Mouse (Mus musculus) heart, adult 18-20 months (tissue): ENCODE measurements at regions not wholly inside any gene's neighbourhood (a gene's known extent, or its start where the extent isn't known, plus 50 kb on each side); places are given as distances from the start of the nearest gene placed in this dataset.
A peak's percentile ranks its signal among the peaks of the same experiment; 100 is the strongest.
"Not testable (repeated sequence)": the region's sequence is repeated elsewhere in the genome, so short reads cannot be mapped to it uniquely, and the experiment has no call there.

ENCODE experiments used
- DNase-seq, 2 experiments: peaks; one replicate each; pipeline ENCODE4 v3.0.0; 2021 to 2022; ENCODE audit warnings: mixed read lengths in 1 of 2

DNA sequence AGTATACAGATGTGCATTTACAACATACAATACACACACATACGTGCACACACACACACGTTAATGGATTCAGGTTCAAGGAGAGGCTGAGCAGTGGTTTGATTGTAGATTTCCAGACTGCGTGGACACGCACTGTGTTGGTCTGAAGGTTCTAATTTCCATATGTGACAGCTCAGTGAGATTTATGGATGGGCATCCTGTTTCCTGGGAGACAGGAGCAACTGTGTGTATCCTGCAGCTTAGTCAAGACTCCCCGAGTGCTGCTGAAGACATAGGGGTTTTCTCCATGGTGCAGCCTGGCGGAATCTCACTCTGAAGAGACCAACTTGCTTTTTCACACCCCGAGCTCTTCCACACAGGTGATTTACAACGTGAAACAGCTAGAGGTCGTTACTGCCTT lies 119.3 kb upstream of the Foxk1 start:
- no peak for DNase-seq

DNA sequence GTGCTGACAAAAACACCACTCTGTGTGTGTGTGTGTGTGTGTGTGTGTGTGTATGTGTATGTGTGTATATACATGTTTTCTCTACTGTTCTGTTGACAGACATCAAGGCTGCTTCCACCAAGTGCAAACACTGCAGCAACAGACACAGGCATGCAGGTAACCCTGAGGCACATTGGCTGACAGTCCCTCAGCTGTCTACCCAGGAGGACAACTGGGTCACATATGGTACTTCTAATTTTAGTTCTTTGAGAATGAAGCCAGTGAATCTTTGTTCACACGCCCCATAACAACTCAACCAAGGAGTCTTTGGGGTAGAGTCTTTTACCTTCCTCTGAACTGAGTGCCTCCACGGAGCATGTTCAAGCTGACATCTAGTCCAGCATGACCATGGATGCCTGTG lies 113.3 kb upstream of the Foxk1 start:
- no peak for DNase-seq

DNA sequence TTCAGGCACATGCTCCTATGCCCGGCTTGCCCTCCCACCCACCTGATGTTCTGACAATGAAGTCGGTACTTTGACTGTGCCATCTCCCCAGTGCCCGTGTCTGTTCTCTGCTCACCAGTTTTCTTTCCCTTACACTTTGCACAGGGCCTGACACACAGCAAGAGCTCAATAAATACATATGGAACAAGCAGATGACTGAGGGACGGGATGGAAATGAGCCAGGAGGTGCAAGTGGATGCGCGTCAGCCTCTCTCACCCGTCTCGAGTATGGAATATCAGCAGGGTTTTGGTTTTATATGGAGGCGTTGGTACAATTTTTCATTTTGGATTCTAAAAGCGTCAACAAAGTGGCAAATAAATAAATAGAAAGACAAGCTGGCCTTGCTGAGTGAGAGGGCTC lies 109.8 kb upstream of the Foxk1 start:
- DNase-seq, result no peak

DNA sequence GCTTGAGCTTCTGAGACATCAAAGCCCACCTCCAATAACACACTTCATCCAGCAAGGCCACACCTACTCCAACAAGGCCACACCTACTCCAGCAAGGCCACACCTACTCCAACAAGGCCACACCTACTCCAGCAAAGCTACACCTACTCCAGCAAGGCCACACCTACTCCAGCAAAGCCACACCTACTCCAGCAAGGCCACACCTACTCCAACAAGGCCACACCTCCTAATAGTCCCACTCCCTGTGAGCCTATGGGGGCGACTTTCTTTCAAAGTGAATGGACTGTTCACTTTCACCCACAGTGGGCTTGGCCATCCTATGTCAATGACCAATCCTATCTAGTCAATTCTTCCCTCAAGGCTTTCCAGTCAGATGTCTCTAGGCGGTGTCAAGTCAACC lies 104.9 kb upstream of the Foxk1 start:
- not testable (repeated sequence) for DNase-seq

DNA sequence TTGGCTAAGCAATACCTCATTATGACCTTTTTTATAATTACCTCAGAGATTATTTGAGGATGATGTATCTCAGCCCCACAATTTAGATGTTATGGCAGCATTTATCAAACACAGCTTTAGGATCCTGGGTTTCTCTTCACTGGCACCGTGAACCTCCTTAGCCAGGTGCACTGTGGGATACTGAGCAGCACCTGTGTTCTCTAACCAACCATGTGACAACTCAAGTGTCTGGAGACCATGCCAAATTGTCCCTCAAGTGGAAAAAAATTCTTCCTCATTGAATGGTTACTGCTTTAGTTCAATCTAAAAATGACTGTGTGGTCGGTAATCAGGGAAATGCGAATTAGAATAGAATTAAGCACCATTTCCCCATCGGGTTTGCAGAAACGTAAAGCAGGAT lies 101.7 kb upstream of the Foxk1 start:
- no peak for DNase-seq

DNA sequence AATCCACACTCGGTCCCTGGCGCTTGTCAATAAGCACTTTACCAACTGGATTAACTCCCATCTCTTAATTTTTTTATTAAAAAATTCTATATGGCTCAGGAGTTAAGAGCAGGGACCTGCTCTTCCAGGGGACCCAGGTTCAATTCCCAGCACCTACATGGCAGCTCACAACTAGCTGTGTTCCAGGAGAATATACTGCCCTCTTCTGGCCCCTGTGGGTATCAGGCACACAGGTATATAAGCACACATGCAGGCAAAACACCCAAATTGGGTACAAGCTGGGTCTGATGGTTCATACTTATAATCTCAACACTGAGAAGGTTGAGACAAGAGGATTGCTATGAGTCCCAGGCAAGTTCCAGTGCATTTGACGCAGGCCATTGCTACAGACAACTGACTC lies 92.8 kb upstream of the Foxk1 start:
- no peak for DNase-seq

DNA sequence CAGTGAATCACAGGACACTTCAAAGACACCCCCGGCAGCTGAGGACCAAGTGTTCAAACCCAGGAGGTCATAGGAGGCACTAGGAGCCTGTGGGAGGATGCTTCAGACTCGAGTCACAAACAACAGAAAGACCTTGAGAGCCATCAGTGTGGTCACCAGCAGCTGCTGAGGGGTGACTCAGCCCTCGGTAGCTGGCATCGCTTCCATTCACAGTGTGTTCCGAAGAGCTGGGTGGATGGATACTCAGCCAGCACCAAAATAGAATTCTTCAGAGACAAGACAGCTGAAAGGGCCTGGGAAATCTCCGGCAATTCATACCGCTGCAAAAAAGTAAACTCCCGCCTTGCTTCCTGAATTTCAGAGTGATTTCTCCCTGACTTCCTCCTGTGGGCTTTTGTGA lies 87.4 kb upstream of the Foxk1 start:
- DNase-seq, result peak; percentile 60 to 78

DNA sequence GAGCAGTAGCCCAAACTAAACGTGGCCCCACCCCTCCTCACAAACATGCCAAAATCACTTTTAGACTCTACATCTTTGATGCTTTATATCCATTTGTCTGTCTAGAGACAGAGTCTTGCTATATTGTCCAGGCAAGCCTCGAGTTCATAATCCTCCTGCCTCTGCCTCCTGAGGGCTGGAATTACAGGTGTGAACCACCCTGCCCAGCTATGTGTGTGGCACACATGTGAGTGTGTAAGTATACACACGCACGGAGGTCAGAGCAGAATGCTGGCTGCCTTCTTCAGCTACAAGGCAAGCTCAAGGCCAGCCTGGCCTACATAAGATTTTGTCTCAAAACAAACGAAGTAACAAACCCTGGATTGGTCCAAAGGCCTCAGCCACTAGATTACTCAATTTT lies 86.8 kb upstream of the Foxk1 start:
- peak in 1 of 2 experiments; percentile 7 for DNase-seq

DNA sequence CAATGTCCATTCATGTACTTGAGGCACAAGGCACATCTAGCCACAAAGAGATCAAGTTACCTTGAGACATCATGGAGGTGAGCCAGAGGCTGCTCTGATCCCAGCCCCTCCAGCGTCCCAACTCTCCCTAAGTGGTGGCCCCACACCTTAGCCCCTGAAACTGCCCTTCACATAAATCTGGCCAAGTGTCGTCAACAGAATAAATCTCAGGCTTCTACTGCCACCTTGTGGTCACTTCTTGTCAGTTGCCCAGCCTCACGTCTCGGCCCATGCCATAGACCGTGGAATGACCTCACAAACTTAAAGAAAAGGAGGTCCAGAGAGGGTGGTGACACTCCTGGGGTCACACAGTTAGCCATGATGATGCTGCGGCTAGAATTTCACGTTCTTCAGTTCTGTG lies 82.0 kb upstream of the Foxk1 start:
- peak; percentile 53 to 83 for DNase-seq

DNA sequence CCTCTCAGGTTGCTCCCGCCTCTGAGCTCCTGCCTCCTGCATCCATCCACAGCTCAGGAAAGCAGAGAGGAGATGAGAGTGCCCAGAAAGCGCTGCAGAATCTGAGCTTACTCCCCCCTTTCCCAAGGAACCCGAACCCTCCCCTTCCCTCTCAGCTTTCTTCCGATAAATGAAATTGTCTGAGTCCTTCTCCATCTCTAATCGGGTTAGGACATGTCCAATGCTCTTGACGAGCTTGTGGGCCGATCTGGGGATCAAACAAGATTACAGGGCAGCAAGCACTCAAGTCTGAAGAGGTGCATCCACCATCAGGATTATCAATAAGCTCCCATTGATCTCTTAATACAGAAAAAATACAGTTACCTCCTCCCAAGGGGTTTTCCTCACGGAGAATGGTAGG lies 80.0 kb upstream of the Foxk1 start:
- DNase-seq, result no peak

DNA sequence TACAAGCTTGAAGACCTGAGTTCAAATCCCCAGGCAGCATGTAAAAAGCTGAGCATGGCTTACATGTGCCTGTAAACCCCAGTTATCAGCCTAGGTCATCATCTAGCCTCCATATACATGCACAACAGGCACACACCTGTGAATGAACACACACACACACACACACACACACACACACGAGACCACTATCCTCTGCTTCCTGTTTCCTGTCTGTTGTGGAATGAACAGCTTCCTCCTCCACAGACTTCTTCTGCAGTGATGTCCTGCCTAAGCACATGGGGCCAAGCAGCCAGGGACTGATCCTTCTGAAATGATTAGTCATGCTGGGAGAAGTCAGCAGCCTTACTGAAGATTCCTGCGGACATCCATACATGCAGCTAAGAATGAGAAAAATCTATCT lies 76.4 kb upstream of the Foxk1 start:
- no peak for DNase-seq

DNA sequence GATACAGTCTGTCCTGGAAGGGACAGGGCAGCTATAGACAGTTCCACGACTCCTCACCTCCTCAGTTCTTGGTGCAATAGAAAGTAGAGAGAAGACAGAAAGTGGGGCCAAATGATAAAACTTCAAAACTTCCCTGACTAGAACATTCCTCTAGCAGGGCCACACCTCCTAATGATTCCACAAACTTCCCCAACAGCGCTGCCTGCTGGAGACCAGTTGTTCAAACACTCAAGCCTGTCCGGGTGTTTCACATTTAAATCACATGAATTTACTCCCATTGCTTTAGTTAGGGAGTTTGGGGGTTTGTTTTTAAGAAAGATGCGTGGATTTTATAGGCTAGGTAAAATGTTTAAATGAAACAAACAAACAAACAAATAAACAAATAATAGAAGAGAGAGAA lies 75.7 kb upstream of the Foxk1 start:
- peak in 1 of 2 experiments; percentile 20 for DNase-seq

DNA sequence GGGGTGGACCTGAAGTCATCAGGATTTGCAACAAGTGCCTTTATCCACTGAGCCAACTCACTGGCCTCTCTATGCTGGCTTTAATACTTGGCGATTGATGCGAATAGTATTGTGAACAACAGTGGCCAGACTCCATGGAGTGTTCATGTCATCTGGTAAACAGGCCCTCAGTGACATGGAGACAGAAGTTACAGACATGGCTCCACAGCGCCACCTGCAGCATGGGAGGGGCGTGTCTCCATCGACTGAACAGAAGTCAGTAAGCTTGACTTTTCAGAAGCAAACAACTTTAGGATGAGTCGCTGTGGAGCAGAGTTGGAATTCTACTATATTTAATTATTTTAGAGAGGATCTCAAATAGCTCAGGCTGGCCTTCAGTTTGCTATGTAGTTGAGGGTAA lies 74.0 kb upstream of the Foxk1 start:
- no peak for DNase-seq

DNA sequence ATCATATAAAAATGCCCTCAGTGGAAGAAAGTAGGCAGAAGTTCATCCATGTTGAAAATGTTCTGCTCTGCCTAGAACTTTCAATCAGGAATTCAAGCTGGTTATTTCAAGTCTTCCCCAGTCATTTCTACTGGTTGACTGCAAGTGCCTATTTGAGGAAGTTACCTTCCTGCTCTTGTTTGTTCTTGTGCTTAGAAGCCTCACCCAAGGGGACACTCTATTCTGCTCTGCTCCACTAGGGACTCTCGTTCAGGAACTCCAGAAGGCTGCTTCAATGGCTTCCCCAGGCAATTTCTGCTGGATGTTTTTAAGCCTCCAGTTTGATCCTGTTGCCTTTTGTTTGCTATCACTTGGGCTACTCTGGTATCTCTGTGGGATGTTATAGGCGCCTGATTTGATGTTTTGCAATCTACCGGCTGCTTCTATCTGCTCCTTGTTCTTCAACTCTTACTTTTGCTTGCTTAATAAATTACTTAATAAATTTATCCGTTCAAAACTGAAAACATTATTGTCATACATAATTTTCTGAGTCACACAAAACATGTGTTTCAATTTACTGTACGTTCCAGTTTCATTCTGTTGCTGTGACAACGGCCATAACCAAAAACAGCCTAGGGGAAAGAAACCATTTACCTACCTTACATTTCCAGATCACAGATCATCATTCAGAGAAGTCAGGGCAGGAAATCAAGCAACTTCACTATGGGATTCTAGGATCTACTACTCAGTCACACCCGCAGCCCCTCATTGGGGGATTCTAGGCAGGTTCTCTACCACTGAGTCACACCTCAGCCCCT lies 71.4 kb upstream of the Foxk1 start:
- no peak for DNase-seq

DNA sequence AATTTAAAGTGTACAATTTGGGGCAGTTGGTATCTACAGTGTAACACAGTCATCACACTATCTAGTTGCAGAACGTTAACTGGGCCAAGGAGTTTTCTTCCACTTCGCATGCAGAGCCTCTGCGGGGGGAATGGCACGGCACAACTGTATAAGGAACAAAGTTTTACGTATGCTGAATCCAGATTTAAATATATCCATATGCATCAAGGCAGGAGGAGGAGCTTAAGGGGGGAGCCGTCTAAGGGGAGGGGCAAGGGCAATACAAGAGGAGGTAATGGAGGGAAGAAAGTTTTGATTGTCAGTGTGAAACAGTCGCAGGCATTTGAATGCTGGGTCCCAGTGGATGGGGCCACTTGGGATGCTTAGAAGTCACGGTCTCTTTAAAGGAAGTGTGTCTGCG lies 68.6 kb upstream of the Foxk1 start:
- no peak for DNase-seq

DNA sequence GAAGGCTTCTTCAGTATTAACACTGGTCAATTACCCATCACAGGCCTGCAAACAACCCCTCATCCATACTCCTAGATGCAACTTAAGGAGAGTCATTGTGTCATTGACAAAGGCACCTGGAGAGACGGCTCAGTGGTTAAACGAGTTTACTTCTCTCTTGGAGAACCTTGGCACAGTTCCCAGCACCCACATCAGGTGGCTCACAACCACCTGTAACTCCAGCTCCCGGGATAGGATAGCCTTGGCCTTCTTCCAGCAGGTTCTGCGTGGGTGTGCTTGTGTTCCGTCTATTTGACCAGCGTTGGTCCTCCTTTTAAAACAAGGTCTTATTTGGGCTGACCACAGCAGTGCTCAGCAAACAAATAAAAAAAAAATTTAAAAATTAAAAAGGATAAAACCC lies 63.9 kb upstream of the Foxk1 start:
- no peak for DNase-seq

DNA sequence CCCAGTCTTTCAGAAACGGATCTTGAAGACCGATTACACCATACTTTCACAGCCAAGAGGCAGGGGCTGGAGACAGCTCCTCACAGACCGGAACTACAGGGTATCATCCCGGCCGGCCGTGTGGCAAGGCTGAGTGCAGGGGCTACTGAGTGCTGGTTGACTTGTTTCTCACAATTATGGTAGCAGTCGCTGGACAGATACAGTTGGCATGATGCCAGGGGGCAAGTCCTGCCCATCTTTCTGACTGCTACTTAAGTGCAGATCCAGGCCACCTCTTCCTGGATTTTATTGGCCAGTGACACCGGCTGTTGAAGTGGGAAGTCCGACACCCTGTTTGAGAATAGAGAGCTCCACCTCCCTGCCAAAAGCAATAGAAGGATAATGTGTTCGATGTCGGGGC lies 63.2 kb upstream of the Foxk1 start:
- no peak for DNase-seq

DNA sequence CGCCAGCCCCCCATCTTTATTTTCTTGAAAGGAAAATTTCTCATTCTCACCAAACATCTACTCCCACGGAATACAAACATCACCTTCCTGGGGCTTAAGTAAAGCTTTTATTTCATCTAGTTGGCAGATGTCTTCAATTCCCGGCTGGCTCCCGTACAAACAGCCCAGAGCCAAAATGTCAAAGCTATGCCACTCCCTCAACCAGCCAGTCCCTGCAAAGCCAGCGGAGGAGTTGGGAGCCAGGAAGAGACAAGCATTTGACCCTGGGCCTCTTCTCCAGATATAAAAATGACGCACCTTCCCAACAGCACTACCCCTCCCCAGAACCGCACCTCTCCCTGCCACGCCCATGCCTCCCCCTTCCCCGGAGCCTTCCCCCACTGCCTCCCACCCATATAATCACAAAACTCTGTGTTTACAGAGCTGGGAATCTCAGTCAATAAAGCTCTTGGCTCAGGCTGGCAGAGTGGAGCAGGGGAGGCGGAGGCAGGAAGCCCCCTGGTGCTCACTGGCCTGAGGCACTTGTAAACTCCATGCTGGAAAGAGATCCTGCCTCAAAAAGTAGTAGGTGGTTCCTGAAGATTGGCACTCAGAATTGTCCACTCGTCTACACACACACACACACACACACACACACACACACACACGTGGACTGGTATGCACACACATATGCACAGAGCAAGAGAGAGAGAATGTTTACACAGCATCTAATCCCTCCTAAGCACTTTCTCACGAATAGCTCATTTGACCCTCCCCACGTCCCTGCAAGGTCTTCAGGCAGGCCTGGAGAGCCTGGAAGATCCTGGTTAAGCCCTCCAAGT lies 60.9 kb upstream of the Foxk1 start:
- DNase-seq, result peak; percentile 27 to 45

DNA sequence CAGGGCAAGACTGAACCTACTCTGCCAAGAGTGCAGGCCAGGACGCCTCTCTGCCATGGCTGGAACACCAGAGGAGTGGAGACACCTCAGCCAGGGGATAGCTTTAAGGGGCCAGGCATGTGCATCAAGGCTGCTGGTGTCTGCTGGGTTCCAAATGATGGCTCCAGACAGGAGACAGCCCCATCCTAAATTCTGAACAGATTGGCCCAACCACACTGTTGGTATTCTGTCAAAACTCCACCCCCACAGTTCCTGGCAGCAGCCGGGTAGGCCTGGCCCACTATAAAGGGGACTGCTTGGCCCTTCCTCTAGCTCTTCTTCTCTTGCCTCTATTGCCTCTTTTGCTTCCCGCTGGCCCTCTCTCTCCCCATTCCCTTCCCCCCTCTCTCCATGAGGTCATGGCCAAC lies 60.3 kb upstream of the Foxk1 start:
- DNase-seq, result no peak

DNA sequence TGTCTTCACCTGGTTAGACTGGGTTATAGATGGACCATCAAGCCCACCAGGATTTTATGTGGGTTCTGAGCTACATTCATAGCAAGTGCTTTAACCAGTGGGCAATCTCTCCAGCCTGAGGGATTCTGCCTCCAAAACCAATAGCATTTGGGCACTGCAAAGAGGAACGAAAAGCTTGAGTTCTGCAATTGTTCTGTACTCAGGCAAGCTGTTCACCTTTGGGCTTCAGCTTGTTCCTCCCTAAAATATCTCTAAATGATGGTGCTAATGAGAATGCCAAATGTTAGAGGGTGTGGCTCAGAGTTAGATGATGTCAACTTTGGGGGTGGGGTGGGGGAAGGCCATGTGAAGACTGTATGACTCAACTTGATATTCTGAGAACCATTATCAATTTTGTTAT lies 54.8 kb upstream of the Foxk1 start:
- DNase-seq, result no peak

DNA sequence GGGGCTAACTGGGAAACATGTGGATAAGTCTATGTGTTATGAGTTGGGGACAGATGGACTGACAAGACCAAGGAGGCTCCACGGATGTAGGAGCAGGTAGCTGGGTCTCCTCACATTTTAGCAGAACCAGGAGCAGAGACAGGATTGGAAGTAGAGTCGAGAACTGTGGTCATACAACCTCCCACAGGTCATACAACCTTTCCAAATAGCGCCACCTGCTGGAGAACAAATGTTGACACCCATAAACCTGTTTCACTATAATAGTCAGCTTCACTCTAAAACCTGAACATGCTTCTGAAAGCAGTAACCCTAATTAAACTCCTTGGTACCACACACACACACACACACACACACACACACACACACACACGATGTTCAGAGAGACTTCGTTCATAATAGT lies 50.7 kb upstream of the Foxk1 start:
- DNase-seq, result peak in 1 of 2 experiments; percentile 14
